Mouse (Mus musculus): Measurements from ENCODE around the gene Srsf1. TPM values are rescaled to one million over a fixed set of nuclear protein-coding genes. Genes with fewer than 3 reads are reported as not detected.

Srsf1 gene
- total and polyA plus RNA-seq, 3 experiments = 416 to 812 (median 730) TPM

GRCm38 (mm10) chr11:88070392-88070791 lies 23.2 kb downstream of the Srsf1 start (continued):
- no peak for TF ChIP-seq POLR2A (IDR thresholded peaks at IDR 0.05; ENCODE audit: low read depth, low read length)
- TF ChIP-seq ELF1 (IDR thresholded peaks at IDR 0.05; ENCODE audit: low read depth, low read length) = no peak; the same call in 1 of the 2 replicates
- no peak for TF ChIP-seq POLR2AphosphoS2 (IDR thresholded peaks at IDR 0.05; ENCODE audit: low read depth, low read length)
- no peak for TF ChIP-seq USF1 (IDR thresholded peaks at IDR 0.05; ENCODE audit: low read depth, low read length)
- TF ChIP-seq JUND (conservative IDR thresholded peaks at IDR 0.05; ENCODE audit: low read depth, low read length) = peak; percentile 92
- TF ChIP-seq RCOR1 (conservative IDR thresholded peaks at IDR 0.05; ENCODE audit: low read depth, low read length) = 0 out of 2 replicates have a peak, but pooled peaks have one; percentile 36
- peak; percentile 90 for TF ChIP-seq IRF4 (IDR thresholded peaks at IDR 0.05; ENCODE audit: low read depth, low read length)

GRCm38 (mm10) chr11:88071113-88071512 lies 23.9 kb downstream of the Srsf1 start:
- Histone ChIP-seq H3K27ac (ENCODE audit: insufficient read depth, low read depth) (no peak overlapping the region), H3K4me1 (ENCODE audit: control insufficient read depth in 1 of 2, insufficient read depth in 2 of 2) (peaks cover 4 to 38% of the 10 kb centered on the region in 2 experiments; a peak in 3 of 4 replicates), H3K9ac (ENCODE audit: insufficient read depth, low read depth) (no peak overlapping the region), H3K4me3 (replicated peaks in 1 of 3; ENCODE audit: low read depth in 2 of 3, low read length in 2 of 3, poor library complexity in 1 of 3) (no peak overlapping the region), H3K79me2 (replicated peaks; ENCODE audit: control insufficient read depth, extremely low read depth, insufficient read depth, poor library complexity, severe bottlenecking) (peaks cover 47% of the 10 kb centered on the region), H3K9me3 (replicated peaks; ENCODE audit: low read length) (no peaks in the 10 kb centered on the region), H3K36me3 (replicated peaks in 1 of 2; ENCODE audit: control insufficient read depth in 1 of 2, insufficient read depth in 1 of 2, low read length in 1 of 2) (peaks cover 17 to 29% of the 10 kb centered on the region in 2 experiments), H3K4me2 (ENCODE audit: insufficient read depth, low read depth, poor library complexity, severe bottlenecking) (peak overlapping the region; percentile 86; the same call in 1 of the 2 replicates), H3K27me3 (replicated peaks) (no peaks in the 10 kb centered on the region)
- dilution Hi-C loops (cut with MboI; ENCODE audit: extremely low pct_ligation_motif_present, extremely low pct_unique_long_range_greater_than_20kb, low sequenced_read_pairs) = loop anchor here (25.0 kb wide), 1 partner anchor 116 kb away; no protein-coding TSS in a partner anchor
- DNase-seq (ENCODE audit: extremely low read depth) = no peak
- in situ Hi-C loops (cut with MboI; ENCODE audit: low pct_ligation_motif_present, low pct_unique_long_range_greater_than_20kb, low sequenced_read_pairs) = no loop called here
- TF ChIP-seq MEF2A (IDR thresholded peaks at IDR 0.05; ENCODE audit: borderline replicate concordance, low read depth, low read length) = no peak
- no peak for TF ChIP-seq NELFE (IDR thresholded peaks at IDR 0.05; ENCODE audit: low read depth, low read length)
- TF ChIP-seq PAX5 (IDR thresholded peaks at IDR 0.05; ENCODE audit: low read length) = no peak
- no peak for TF ChIP-seq SIN3A (IDR thresholded peaks at IDR 0.05; ENCODE audit: low read length)
- TF ChIP-seq ZMIZ1 (IDR thresholded peaks at IDR 0.05; ENCODE audit: low read depth, low read length) = no peak
- no peak for TF ChIP-seq TCF12 (IDR thresholded peaks at IDR 0.05; ENCODE audit: low read depth, low read length)
- TF ChIP-seq MYC (IDR thresholded peaks at IDR 0.05; ENCODE audit: low read depth, low read length) = no peak
- no peak for TF ChIP-seq E2F4 (IDR thresholded peaks at IDR 0.05; ENCODE audit: insufficient replicate concordance, low read depth, low read length)

DNA sequence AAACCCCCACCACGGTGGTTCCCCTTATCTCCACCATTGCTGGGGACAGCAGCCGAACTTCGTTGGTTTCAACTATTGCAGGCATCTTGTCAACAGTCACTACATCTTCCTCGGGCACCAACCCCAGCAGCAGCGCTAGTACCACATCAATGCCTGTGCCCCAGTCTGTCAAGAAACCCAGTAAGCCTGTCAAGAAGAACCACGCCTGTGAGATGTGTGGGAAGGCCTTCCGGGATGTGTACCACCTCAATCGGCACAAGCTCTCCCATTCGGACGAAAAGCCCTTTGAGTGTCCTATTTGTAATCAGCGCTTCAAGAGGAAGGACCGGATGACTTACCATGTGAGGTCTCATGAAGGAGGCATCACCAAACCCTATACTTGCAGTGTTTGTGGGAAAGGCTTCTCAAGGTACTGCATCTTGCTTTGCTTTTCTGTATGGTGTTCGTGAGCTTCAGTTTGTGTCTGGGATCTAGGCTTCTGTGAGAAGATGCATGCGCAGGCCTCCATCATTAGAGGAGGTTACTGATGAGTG lies 26.2 kb downstream of the Srsf1 start:
- no peak overlapping the region for H3K9ac ChIP-seq (ENCODE audit: insufficient read depth, low read depth)
- H3K4me1 ChIP-seq (ENCODE audit: control insufficient read depth in 1 of 2, insufficient read depth in 2 of 2) = peaks cover 4 to 32% of the 10 kb centered on the region in 2 experiments; a peak in 3 of 4 replicates
- H3K4me2 ChIP-seq (ENCODE audit: insufficient read depth, low read depth, poor library complexity, severe bottlenecking) = no peak overlapping the region
- peaks cover 35 to 47% of the 10 kb centered on the region in 2 experiments for H3K36me3 ChIP-seq (replicated peaks in 1 of 2; ENCODE audit: control insufficient read depth in 1 of 2, insufficient read depth in 1 of 2, low read length in 1 of 2)
- no peak overlapping the region for H3K4me3 ChIP-seq (replicated peaks in 1 of 3; ENCODE audit: low read depth in 2 of 3, low read length in 2 of 3, poor library complexity in 1 of 3)
- H3K27me3 ChIP-seq (replicated peaks) = no peaks in the 10 kb centered on the region
- H3K27ac ChIP-seq (ENCODE audit: insufficient read depth, low read depth) = no peak overlapping the region
- TF ChIP-seq JUND (conservative IDR thresholded peaks at IDR 0.05; ENCODE audit: low read depth, low read length) = no peak
- TF ChIP-seq POLR2AphosphoS2 (IDR thresholded peaks at IDR 0.05; ENCODE audit: low read depth, low read length) = no peak
- no peak for TF ChIP-seq KAT2A (IDR thresholded peaks at IDR 0.05; ENCODE audit: insufficient replicate concordance, low read length)
- no peak for TF ChIP-seq MYC (IDR thresholded peaks at IDR 0.05; ENCODE audit: low read depth, low read length)
- TF ChIP-seq MAFK (IDR thresholded peaks at IDR 0.05; ENCODE audit: insufficient replicate concordance, low read length) = no peak
- TF ChIP-seq ETS1 (conservative IDR thresholded peaks at IDR 0.05; ENCODE audit: low read depth, low read length) = no peak
- no peak for TF ChIP-seq CHD2 (IDR thresholded peaks at IDR 0.05; ENCODE audit: low read length)
- no peak for TF ChIP-seq RAD21 (IDR thresholded peaks at IDR 0.05; ENCODE audit: low read depth, low read length)
- no peak for TF ChIP-seq ZKSCAN1 (IDR thresholded peaks at IDR 0.05; ENCODE audit: borderline replicate concordance, low read depth, low read length)
- no peak for TF ChIP-seq CTCF (conservative IDR thresholded peaks at IDR 0.05 in 1 of 2, IDR thresholded peaks at IDR 0.05 in 1 of 2; ENCODE audit: low read depth in 2 of 2, low read length in 2 of 2)
- TF ChIP-seq HCFC1 (IDR thresholded peaks at IDR 0.05; ENCODE audit: low read depth, low read length) = no peak
- TF ChIP-seq UBTF (IDR thresholded peaks at IDR 0.05; ENCODE audit: low read depth, low read length) = no peak
- TF ChIP-seq NELFE (IDR thresholded peaks at IDR 0.05; ENCODE audit: low read depth, low read length) = no peak
- TF ChIP-seq RCOR1 (conservative IDR thresholded peaks at IDR 0.05; ENCODE audit: low read depth, low read length) = no peak
- TF ChIP-seq ZMIZ1 (IDR thresholded peaks at IDR 0.05; ENCODE audit: low read depth, low read length) = no peak
- H3K79me2 ChIP-seq (replicated peaks; ENCODE audit: control insufficient read depth, extremely low read depth, insufficient read depth, poor library complexity, severe bottlenecking) = peaks cover 47% of the 10 kb centered on the region
- no peaks in the 10 kb centered on the region for H3K9me3 ChIP-seq (replicated peaks; ENCODE audit: low read length)
- dilution Hi-C loops (cut with MboI; ENCODE audit: extremely low pct_ligation_motif_present, extremely low pct_unique_long_range_greater_than_20kb, low sequenced_read_pairs) = loop anchor here (25.0 kb wide), 1 partner anchor 114 kb away; no protein-coding TSS in a partner anchor
- in situ Hi-C loops (cut with MboI; ENCODE audit: low pct_ligation_motif_present, low pct_unique_long_range_greater_than_20kb, low sequenced_read_pairs) = no loop called here
- DNase-seq (ENCODE audit: extremely low read depth) = no peak

All from CH12.LX (cell line).